Mouse (Mus musculus) MEL (cell line): ENCODE measurements around the gene Card10.

Experiments used
- CHD1 ChIP-seq: IDR thresholded peaks from 2 replicates; pipeline ENCODE4 v1.6.1; 2012; ENCODE audit warnings: low read depth, mild to moderate bottlenecking, inconsistent platforms, low read length, improper control_type of control experiment
- CHD2 ChIP-seq: IDR thresholded peaks from 2 replicates; pipeline ENCODE4 v1.6.1; 2011; ENCODE audit warnings: low read length, improper control_type of control experiment
- CTCF ChIP-seq, 3 experiments: IDR thresholded peaks in 2 of 3; conservative IDR thresholded peaks in 1 of 3; 2 replicates each; pipeline ENCODE4 v1.5.1; 2011 to 2012; ENCODE audit warnings: low read length in 3 of 3, low read depth in 2 of 3, mild to moderate bottlenecking in 2 of 3, improper control_type of control experiment in 1 of 3, inconsistent platforms in 1 of 3, mixed read lengths in 1 of 3, moderate library complexity in 1 of 3; ENCODE audit not compliant: control insufficient read depth in 1 of 3, insufficient read depth in 1 of 3, poor library complexity in 1 of 3, severe bottlenecking in 1 of 3
- E2F4 ChIP-seq: IDR thresholded peaks from 2 replicates; pipeline ENCODE4 v1.6.1; 2011; ENCODE audit warnings: low read depth, low read length, improper control_type of control experiment, borderline replicate concordance
- EP300 ChIP-seq, 2 experiments: IDR thresholded peaks; 2 replicates each; pipeline ENCODE4 v1.6.1; 2011; ENCODE audit warnings: improper control_type of control experiment in 2 of 2, low read length in 2 of 2, low read depth in 1 of 2, mild to moderate bottlenecking in 1 of 2
- GATA1 ChIP-seq: IDR thresholded peaks from 2 replicates; pipeline ENCODE4 v1.6.1; 2011; ENCODE audit warnings: low read depth, low read length, improper control_type of control experiment
- MAFK ChIP-seq: IDR thresholded peaks from 2 replicates; pipeline ENCODE4 v1.6.1; 2011; ENCODE audit warnings: low read depth, mild to moderate bottlenecking, low read length, improper control_type of control experiment, borderline replicate concordance
- MAX ChIP-seq: IDR thresholded peaks from 2 replicates; pipeline ENCODE4 v1.6.1; 2011; ENCODE audit warnings: low read length, improper control_type of control experiment
- MYB ChIP-seq: IDR thresholded peaks from 2 replicates; pipeline ENCODE4 v1.6.1; 2011; ENCODE audit warnings: mild to moderate bottlenecking, low read depth, low read length, improper control_type of control experiment
- POLR2A ChIP-seq, 2 experiments: IDR thresholded peaks; 2 replicates each; pipeline ENCODE4 v1.6.1; 2011 to 2012; ENCODE audit warnings: low read length in 2 of 2, mild to moderate bottlenecking in 2 of 2, control low read depth in 1 of 2, improper control_type of control experiment in 1 of 2, low read depth in 1 of 2, moderate library complexity in 1 of 2; ENCODE audit not compliant: control insufficient read depth in 1 of 2, insufficient read depth in 1 of 2, poor library complexity in 1 of 2
- POLR2AphosphoS2 ChIP-seq: IDR thresholded peaks from 2 replicates; pipeline ENCODE4 v1.6.1; 2011; ENCODE audit warnings: low read length, improper control_type of control experiment
- TCF12 ChIP-seq: IDR thresholded peaks from 2 replicates; pipeline ENCODE4 v1.6.1; 2014; ENCODE audit warnings: low read depth, mild to moderate bottlenecking, inconsistent platforms, low read length, improper control_type of control experiment, moderate library complexity
- USF1 ChIP-seq: IDR thresholded peaks from 2 replicates; pipeline ENCODE4 v1.6.1; 2014; ENCODE audit warnings: low read depth, mild to moderate bottlenecking, inconsistent platforms, low read length, improper control_type of control experiment, moderate library complexity

GRCm38 (mm10) chr15:78848467-78848866, 45.6 kb upstream of the Card10 start:
- TF ChIP-seq MYB = no peak
- TF ChIP-seq TCF12 = no peak
- TF ChIP-seq USF1 = no peak
- no peak for TF ChIP-seq CHD2
- TF ChIP-seq POLR2A (IDR thresholded peaks at IDR 0.05; ENCODE audit: control insufficient read depth in 1 of 2, insufficient read depth in 1 of 2, low read depth in 1 of 2, low read length in 2 of 2, poor library complexity in 1 of 2) = no peak
- TF ChIP-seq CHD1 = no peak
- peak; percentile 82 to 92 (median 92) for TF ChIP-seq CTCF (IDR thresholded peaks at IDR 0.05 in 2 of 3, conservative IDR thresholded peaks at IDR 0.05 in 1 of 3; ENCODE audit: control insufficient read depth in 1 of 3, insufficient read depth in 1 of 3, low read depth in 2 of 3, low read length in 3 of 3, poor library complexity in 1 of 3, severe bottlenecking in 1 of 3)
- TF ChIP-seq MAX = no peak
- TF ChIP-seq POLR2AphosphoS2 = no peak
- no peak for TF ChIP-seq MAFK
- TF ChIP-seq E2F4 = no peak
- TF ChIP-seq EP300 (IDR thresholded peaks at IDR 0.05; ENCODE audit: low read depth in 1 of 2, low read length in 2 of 2) = no peak
- no peak for TF ChIP-seq GATA1
